Mouse (Mus musculus) monocyte, adult 2 months (primary cell): ENCODE results near the gene Cst3.
A peak's percentile ranks its signal among the peaks of the same experiment; 100 is the strongest.

Experiments used
- DNase-seq, 2 experiments: peaks; one replicate each; pipeline ENCODE4 v3.0.0; 2022; ENCODE audit warnings: low spot score in 2 of 2, low read depth in 1 of 2

Cst3 gene

GRCm38 (mm10) chr2:148856630-148857400 is 18.7 kb downstream of the Cst3 start:
- DNase-seq, result no peak

- peak; percentile 44 to 71 for DNase-seq
Observed at GRCm38 (mm10) chr2:148851116-148851906, 24.2 kb downstream of the Cst3 start.

GRCm38 (mm10) chr2:148839224-148839623 is 36.3 kb downstream of the Cst3 start:
- DNase-seq, result no peak

GRCm38 (mm10) chr2:148838075-148838777 is 37.3 kb downstream of the Cst3 start:
- no peak for DNase-seq

DNA sequence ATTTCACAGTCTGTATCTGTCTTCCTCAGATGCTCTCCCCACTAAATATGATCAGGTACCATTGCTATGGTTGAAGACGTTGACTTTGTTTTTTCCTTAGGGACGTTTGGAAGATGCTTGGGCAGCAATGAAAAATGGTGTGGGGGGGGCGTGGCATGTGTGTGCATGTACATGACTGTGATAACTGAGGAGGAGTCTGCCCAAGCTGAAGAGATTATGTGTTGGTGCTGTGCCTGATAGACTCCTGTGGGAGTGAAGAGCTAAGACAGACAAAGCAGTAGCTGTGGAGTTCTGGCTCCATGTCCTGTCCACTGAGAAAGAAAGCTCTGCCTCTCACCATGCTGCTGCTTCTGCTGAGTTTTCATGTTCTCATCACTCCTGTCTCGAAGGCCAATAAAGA is 40.6 kb downstream of the Cst3 start, which contains the start of gene Cst9:
Cst9 (plus strand) TSS at position 236 of the 400 bp plus-strand sequence.
- DNase-seq, result no peak

DNA sequence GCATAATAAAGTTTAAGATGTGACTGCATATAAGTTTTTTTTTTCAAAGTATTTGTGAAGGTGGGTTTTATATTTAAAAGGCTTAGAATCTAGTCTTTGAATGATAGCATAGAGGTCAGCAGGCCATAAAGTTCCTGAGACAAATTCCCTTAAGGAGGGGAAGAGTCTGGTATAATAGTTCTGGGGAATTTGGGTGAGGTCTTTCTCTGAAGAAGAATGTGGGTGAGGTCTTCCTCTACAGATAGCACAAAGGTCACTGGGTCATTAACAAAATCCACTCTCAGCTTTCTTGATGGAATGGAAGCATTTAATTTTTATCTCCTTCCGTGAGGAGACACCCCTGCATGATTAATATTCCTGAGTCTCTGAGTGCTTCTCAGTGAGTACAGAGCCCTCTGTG is 49.5 kb downstream of the Cst3 start:
- DNase-seq, result no peak
